Mouse (Mus musculus): ENCODE measurements around the gene Olfr351. TPM values are rescaled to one million over a fixed set of nuclear protein-coding genes. Genes with fewer than 3 reads are reported as not detected.

The Olfr351 gene
- polyA plus RNA-seq (2015; fragmentation: Nextera tagmentation; extraction: Ambion mirVana), result not detected in 2 replicates

DNA sequence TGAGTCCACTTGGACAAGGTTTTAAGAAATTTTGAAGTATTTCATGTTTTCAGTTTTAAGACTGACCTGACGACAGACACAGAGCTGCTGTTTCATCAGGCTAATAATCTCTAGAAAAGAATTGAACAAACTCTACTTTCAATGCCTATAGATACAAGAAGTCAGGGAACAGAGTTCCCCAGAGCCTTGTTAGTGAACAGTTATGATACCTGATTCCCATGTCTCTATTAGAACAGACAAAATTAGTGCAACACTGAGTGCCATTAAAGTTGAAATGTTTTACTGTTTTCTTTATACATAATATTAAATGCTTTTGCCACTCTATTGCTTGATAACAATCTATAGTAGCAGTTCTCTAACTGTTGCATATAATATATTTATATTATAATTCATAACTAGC lies at the start of gene Olfr351:
Gene Olfr351 (minus strand): TSS at position 101 of the 400 bp plus-strand sequence.

DNA sequence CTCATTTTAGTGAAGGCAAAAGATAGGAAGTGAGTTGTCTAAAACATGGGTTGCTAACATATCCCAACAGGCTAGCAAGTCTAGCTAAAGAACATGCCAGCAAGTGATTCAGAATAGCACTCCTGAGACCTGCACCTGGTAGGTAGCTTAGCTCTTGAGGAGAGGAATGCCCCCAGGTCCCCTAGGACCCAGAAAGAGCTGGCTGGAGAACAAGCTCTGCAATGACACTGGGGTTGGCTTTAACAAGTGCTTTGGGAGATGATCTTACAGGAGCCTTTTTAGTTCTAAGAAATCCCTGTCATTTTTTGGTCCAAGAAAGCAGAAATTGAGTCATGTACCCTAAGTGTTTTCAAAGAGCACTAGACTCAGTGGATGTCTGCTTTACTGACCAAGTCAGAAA lies 42.9 kb upstream of the Olfr351 start, which contains the start of gene Olfr354:
Gene Olfr354 (plus strand): TSS at position 301 of the 400 bp plus-strand sequence.

DNA sequence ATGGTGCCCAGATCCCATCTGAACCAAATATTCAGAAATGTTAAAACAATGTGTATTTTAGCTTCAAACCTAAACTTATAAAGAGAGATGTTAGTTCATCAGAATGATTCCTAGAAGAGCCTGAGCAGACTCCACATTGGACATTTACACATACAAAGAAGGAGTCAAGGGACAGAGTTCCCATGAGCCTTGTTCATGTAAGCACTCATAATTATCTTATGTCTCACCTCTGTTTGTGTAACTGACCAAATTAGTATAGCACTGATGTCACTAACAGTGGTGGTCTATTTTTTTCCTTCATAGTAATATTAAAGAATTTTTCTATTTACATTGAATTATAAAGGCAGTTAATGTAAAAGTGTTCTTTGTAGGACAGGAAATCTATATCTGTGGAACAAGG lies 30.4 kb upstream of the Olfr351 start, which contains the start of gene Olfr353:
Gene Olfr353 (minus strand): TSS at position 101 of the 400 bp plus-strand sequence.

DNA sequence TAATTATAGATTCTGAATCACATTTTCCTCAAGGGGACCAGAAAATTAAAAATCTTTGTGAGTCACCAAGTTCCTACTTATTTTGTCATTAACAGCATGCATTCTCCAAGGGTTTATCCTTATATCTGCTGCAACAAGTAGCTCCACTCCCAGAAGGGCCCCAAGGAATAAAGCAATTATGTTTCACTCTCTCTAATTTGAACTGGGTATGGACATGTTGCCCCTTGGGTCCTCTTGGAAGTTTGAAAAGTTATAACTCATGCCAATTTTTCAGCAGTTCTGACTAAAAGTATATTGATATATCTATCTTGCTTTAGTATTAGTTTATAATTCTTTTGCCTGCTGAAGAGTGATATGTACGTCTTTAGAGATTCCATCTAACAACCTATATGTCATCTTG lies 5.7 kb upstream of the Olfr351 start, which contains the start of gene Olfr352:
Gene Olfr352 (plus strand): TSS at position 301 of the 400 bp plus-strand sequence.

DNA sequence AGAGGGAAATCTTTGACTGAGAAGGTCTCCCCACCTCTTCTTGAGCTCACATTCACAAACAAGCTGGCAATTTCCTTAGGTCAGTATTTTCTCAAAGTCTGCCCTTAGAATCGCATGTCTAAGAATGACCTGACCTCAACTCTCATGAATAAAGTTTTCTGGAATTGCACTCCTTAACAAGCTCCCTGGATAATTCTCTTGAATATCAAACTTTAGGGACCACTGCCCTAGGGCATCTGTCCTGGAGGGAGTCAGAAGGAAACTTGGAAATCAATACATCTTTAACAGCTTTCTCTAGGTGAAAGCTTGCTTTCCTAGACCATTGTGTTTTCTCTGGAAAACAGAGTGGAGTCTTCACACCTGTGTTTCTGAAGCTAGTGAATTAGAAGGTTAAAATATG lies 16.4 kb downstream of the Olfr351 start, which contains the start of gene Olfr350:
Gene Olfr350 (plus strand): TSS at position 301 of the 400 bp plus-strand sequence.

DNA sequence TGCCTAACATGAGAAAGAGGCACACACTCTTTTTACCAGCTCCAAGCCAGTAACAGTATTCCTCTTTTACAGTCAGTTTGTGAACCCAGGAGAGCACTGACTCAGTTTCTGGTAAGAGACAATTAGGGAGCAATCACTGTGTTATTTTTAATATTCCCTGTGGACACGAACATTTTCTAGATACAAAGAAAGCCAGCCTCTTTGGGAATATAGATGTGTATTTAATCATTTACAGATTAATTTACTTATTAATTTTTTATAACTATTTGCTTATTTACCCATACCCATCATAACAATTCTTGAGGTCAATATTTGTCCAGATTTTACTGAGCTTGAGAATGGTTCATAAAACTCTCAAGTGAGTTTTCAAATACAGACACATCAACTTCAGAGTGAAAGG lies 45.5 kb downstream of the Olfr351 start, which contains the start of gene Olfr3:
Gene Olfr3 (minus strand): TSS at position 101 of the 400 bp plus-strand sequence.

Other genes with a start within 250 kb of the Olfr351 start
- gene Olfr345, start 222.6 kb downstream of the Olfr351 start, polyA plus RNA-seq (2015; fragmentation: Nextera tagmentation; extraction: Ambion mirVana), result not detected in 2 replicates
- gene Olfr346, start 176.9 kb downstream of the Olfr351 start, polyA plus RNA-seq (2015; fragmentation: Nextera tagmentation; extraction: Ambion mirVana), result not detected in 2 replicates
- gene Olfr347, start 130.8 kb downstream of the Olfr351 start, polyA plus RNA-seq (2015; fragmentation: Nextera tagmentation; extraction: Ambion mirVana), result not detected in 2 replicates
- not detected in 2 replicates for gene Olfr348, start 78.4 kb downstream of the Olfr351 start, polyA plus RNA-seq (2015; fragmentation: Nextera tagmentation; extraction: Ambion mirVana)
- not detected in 2 replicates for gene Olfr50, start 72.1 kb downstream of the Olfr351 start, polyA plus RNA-seq (2015; fragmentation: Nextera tagmentation; extraction: Ambion mirVana)
- not detected in 2 replicates for gene Olfr3, start 45.6 kb downstream of the Olfr351 start, polyA plus RNA-seq (2015; fragmentation: Nextera tagmentation; extraction: Ambion mirVana)
- gene Olfr350, start 16.4 kb downstream of the Olfr351 start, polyA plus RNA-seq (2015; fragmentation: Nextera tagmentation; extraction: Ambion mirVana), result not detected in 2 replicates
- not detected in 2 replicates for gene Olfr352, start 5.8 kb upstream of the Olfr351 start, polyA plus RNA-seq (2015; fragmentation: Nextera tagmentation; extraction: Ambion mirVana)
- not detected in 2 replicates for gene Olfr353, start 30.3 kb upstream of the Olfr351 start, polyA plus RNA-seq (2015; fragmentation: Nextera tagmentation; extraction: Ambion mirVana)
- not detected in 2 replicates for gene Olfr354, start 43.0 kb upstream of the Olfr351 start, polyA plus RNA-seq (2015; fragmentation: Nextera tagmentation; extraction: Ambion mirVana)
- not detected in 2 replicates for gene Olfr355, start 66.2 kb upstream of the Olfr351 start, polyA plus RNA-seq (2015; fragmentation: Nextera tagmentation; extraction: Ambion mirVana)
- gene Olfr356, start 74.5 kb upstream of the Olfr351 start, polyA plus RNA-seq (2015; fragmentation: Nextera tagmentation; extraction: Ambion mirVana), result not detected in 2 replicates
- not detected in 2 replicates for gene Olfr357, start 131.2 kb upstream of the Olfr351 start, polyA plus RNA-seq (2015; fragmentation: Nextera tagmentation; extraction: Ambion mirVana)
- not detected in 2 replicates for gene Olfr358, start 146.7 kb upstream of the Olfr351 start, polyA plus RNA-seq (2015; fragmentation: Nextera tagmentation; extraction: Ambion mirVana)
- gene Olfr360, start 203.1 kb upstream of the Olfr351 start, polyA plus RNA-seq (2015; fragmentation: Nextera tagmentation; extraction: Ambion mirVana), result not detected in 2 replicates
- not detected in 2 replicates for gene Olfr361, start 226.6 kb upstream of the Olfr351 start, polyA plus RNA-seq (2015; fragmentation: Nextera tagmentation; extraction: Ambion mirVana)

All from adrenal gland, postnatal 0 days (tissue).